Mouse (Mus musculus) embryonic facial prominence, embryonic 11.5 days (tissue): Measurements from ENCODE around the gene Cacna1i. TPM values are rescaled to one million over a fixed set of nuclear protein-coding genes. Genes with fewer than 3 reads are reported as not detected.

ENCODE experiments used
- ATAC-seq: fragments of 200-750 bp; cut with Nextera tagmentation; replicated peaks from 2 replicates; pipeline ENCODE4 v1.8.0; 2017; ENCODE audit warnings: low read depth; ENCODE audit not compliant: insufficient number of reproducible peaks, low FRiP score, low TSS enrichment
- DNase-seq: peaks from one replicate; pipeline ENCODE4 v3.0.0-alpha.2; 2015; ENCODE audit warnings: low spot score
- H3K27ac ChIP-seq: fragments of 300-500 bp; sonication (generic); replicated peaks from 2 replicates; pipeline ENCODE4 v1.5.1; 2014; ENCODE audit warnings: mild to moderate bottlenecking, low read depth, low read length, control low read depth
- H3K27me3 ChIP-seq: fragments of 300-500 bp; sonication (generic); 2 replicates; pipeline ENCODE4 v1.6.1; 2014; ENCODE audit warnings: mild to moderate bottlenecking, low read length, moderate library complexity, mixed read lengths; ENCODE audit not compliant: control insufficient read depth, insufficient read depth
- H3K36me3 ChIP-seq: fragments of 300-500 bp; sonication (generic); replicated peaks from 2 replicates; pipeline ENCODE4 v1.6.1; 2014; ENCODE audit warnings: low read depth, mild to moderate bottlenecking, low read length, moderate library complexity, mixed read lengths; ENCODE audit not compliant: control insufficient read depth, insufficient read depth
- H3K4me1 ChIP-seq: fragments of 300-500 bp; sonication (generic); 2 replicates; pipeline ENCODE4 v1.6.1; 2014; ENCODE audit warnings: low read length, mixed read lengths; ENCODE audit not compliant: control insufficient read depth, insufficient read depth
- H3K4me2 ChIP-seq: fragments of 300-500 bp; sonication (generic); 2 replicates; pipeline ENCODE4 v1.6.1; 2014; ENCODE audit warnings: low read depth, mild to moderate bottlenecking, control low read depth, low read length, moderate library complexity
- H3K4me3 ChIP-seq: fragments of 300-500 bp; sonication (generic); 2 replicates; pipeline ENCODE4 v1.5.1; 2014; ENCODE audit warnings: low read depth, low read length, control low read depth
- H3K9ac ChIP-seq: fragments of 300-500 bp; sonication (generic); replicated peaks from 2 replicates; pipeline ENCODE4 v1.6.1; 2014; ENCODE audit warnings: mild to moderate bottlenecking, control low read depth, low read length
- H3K9me3 ChIP-seq: fragments of 300-500 bp; sonication (generic); replicated peaks from 2 replicates; pipeline ENCODE4 v1.6.1; 2016; ENCODE audit warnings: mild to moderate bottlenecking, low read length, inconsistent platforms, mixed read lengths; ENCODE audit not compliant: control insufficient read depth
- whole genome bisulfite sequencing: fragments of 180-500 bp; shearing (Covaris S2); extraction: QIAGEN DNeasy Blood & Tissue Kit; methylation state at CpG from one replicate; pipeline ENCODE4 v1.1.7; 2014; 5-methylcytosine and 5-hydroxymethylcytosine counted together
- polyA plus RNA-seq: library from polyadenylated mRNA; unstranded; fragments of >200 nt; fragmentation: Nextera tagmentation; extraction: Ambion mirVana; gene quantifications from 2 replicates; pipeline ENCODE4 v1.2.1, GENCODE M21; 2014

Gene Cacna1i
- polyA plus RNA-seq, 1 experiment from 2014 or later = not detected

DNA sequence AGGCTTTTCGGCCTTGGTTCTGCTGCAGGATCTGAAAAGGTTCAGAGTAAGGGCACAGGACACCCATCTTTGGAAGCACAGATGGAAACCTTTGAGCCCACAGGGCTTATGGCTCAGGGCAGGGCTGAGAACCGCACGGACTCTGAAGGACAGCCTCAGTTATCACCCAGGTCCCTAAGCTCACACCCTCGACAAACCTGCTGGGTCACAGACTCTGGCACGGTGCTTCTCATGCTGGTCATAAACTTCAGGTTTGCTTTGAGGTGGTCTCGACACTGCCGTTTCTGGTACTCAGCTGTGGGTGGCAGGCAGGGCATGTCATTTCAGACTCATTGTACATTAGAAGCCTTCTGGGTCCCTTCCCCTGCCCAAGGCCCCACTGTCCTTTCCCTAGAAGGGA is 25.9 kb upstream of the Cacna1i start:
- Histone ChIP-seq H3K4me1 (no peaks in the 10 kb centered on the region; the same call in 1 of the 2 replicates), H3K27ac (no peak overlapping the region), H3K4me3 (no peak overlapping the region), H3K27me3 (no peaks in the 10 kb centered on the region), H3K4me2 (no peak overlapping the region), H3K9ac (no peak overlapping the region), H3K9me3 (no peaks in the 10 kb centered on the region), H3K36me3 (peaks cover 5% of the 10 kb centered on the region)
- DNase-seq = no peak
- no peak for ATAC-seq
- 84% methylated on average over 7 of the region's 7 CpGs for WGBS

DNA sequence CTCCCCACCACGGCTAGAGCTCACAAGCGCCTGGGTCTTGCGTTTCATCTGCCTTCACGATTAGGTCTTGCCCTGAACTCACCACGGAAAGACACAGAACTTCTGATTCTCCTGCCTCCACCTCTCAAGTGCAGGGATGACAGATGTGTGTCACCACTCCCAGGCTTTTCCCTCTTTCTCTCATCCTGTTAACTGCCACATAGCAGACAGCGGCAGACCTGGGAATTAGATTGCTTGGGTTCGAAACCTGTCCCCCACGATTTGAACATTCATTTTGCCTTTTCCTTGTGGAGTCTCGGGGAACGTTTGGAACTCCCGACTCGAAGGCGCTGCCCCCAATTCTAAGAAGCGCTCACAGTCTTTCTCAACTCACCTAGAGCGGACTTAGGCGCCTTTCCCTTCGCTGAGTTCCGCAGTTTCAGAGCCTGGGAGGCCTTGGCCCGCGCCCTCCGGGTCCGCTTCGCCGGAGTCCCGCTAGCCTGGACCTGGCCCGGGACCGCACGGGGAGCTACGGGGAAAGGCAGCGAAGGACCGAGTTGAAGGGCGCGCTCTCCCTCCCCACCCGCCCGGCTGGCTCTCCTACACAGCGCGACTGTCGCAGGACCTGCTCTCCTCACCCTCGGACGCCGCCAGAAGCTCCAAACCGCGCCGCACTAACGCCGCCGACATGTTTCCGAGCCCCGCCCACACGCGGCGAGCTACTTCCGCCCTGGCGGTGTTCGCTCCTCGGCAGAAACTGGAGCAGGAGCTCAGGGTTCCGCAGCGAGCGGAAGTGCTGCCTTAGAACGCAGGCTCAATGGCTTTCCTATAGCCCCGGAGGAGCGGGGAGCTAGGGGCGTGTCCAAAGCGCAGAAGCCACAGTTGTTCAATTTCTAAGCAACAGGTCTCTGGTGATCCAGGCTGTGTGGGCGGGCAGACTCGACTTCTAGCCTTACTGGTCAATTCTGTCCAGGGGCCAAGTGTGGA is 23.1 kb upstream of the Cacna1i start, which contains the start of gene Rps19bp1:
TSS of gene Rps19bp1 (minus strand) at position 706 of the 966 bp plus-strand sequence.
- no peaks in the 10 kb centered on the region for H3K36me3 ChIP-seq
- ATAC-seq = peak; percentile 77
- peak; percentile 94 for DNase-seq
- peak within 1 kb of the TSS; percentile 78 for H3K9ac ChIP-seq
- H3K4me2 ChIP-seq = peak within 1 kb of the TSS; percentile 71
- H3K4me3 ChIP-seq = peak within 1 kb of the TSS; percentile 74
- no peaks in the 10 kb centered on the region for H3K4me1 ChIP-seq
- WGBS = 2% methylated on average over 66 of the region's 66 CpGs
- H3K27ac ChIP-seq = no peak within 1 kb of the TSS
- no peaks in the 10 kb centered on the region for H3K27me3 ChIP-seq
- no peaks in the 10 kb centered on the region for H3K9me3 ChIP-seq

- Histone ChIP-seq H3K27ac (no peak overlapping the region), H3K9me3 (no peaks in the 10 kb centered on the region; the same call in 1 of the 2 replicates), H3K27me3 (no peaks in the 10 kb centered on the region), H3K9ac (no peak overlapping the region), H3K4me3 (no peak overlapping the region), H3K4me1 (no peaks in the 10 kb centered on the region), H3K36me3 (no peaks in the 10 kb centered on the region), H3K4me2 (no peak overlapping the region)
- DNase-seq (peak; percentile 88), ATAC-seq (no peak)
- 0% methylated on average over 2 of the region's 2 CpGs for WGBS
These were observed 20.8 kb upstream of the Cacna1i start for GRCm38 (mm10) chr15:80266281-80266680.

GRCm38 (mm10) chr15:80271858-80272396 is 15.1 kb upstream of the Cacna1i start:
- Histone ChIP-seq H3K4me2 (no peak overlapping the region), H3K4me3 (no peak overlapping the region), H3K36me3 (no peaks in the 10 kb centered on the region), H3K9ac (no peak overlapping the region), H3K9me3 (no peaks in the 10 kb centered on the region; the same call in 1 of the 2 replicates), H3K27ac (no peak overlapping the region), H3K4me1 (no peaks in the 10 kb centered on the region), H3K27me3 (no peaks in the 10 kb centered on the region)
- no peak for ATAC-seq
- 71% methylated on average over 3 of the region's 3 CpGs for WGBS
- no peak for DNase-seq

- Histone ChIP-seq H3K27me3 (no peaks in the 10 kb centered on the region), H3K9ac (no peak overlapping the region), H3K36me3 (no peaks in the 10 kb centered on the region), H3K27ac (no peak overlapping the region), H3K4me3 (no peak overlapping the region), H3K4me1 (no peaks in the 10 kb centered on the region), H3K9me3 (no peaks in the 10 kb centered on the region), H3K4me2 (no peak overlapping the region)
- 48% methylated on average over 9 of the region's 9 CpGs for WGBS
- ATAC-seq (no peak), DNase-seq (no peak)
These were observed 9.9 kb upstream of the Cacna1i start for GRCm38 (mm10) chr15:80277107-80277506.

GRCm38 (mm10) chr15:80277625-80278024 is 9.4 kb upstream of the Cacna1i start:
- Histone ChIP-seq H3K4me1 (no peaks in the 10 kb centered on the region), H3K27ac (no peak overlapping the region), H3K9ac (no peak overlapping the region), H3K27me3 (no peaks in the 10 kb centered on the region), H3K36me3 (no peaks in the 10 kb centered on the region), H3K4me3 (no peak overlapping the region), H3K9me3 (no peaks in the 10 kb centered on the region), H3K4me2 (no peak overlapping the region)
- WGBS = under 1% methylated on average over 6 of the region's 6 CpGs
- no peak for ATAC-seq
- DNase-seq = peak; percentile 89

DNA sequence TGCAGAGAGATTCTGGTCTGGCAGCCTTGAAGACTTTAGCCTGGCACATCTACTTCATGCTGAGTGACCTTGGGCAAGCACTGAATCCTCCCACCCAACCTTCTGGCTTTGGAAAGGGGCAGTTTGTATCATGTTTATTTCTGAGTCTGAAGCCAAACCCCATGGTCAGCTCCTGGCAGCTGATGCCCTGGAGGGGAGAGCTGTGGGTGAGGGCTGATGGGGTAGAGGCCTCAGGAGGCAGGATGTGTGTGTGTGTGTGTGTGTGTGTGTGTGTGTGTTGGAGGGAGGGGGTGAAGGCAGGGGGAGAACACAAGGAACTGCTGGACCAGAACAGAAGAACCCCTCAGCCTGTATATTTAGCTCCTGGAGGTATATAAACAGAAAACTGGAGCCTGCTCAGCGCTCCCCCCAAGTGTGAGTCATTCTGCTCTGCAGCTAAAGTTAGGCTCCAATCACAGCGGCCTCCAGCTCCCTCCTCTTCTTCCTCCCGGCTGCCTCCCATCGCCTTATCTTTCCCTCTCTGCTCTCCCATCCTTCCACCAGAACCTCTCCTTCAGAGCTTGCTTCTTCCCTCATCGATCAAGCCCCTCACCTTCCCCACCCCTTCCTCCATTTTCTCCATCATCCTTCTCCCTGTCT is 8.8 kb upstream of the Cacna1i start:
- H3K36me3 ChIP-seq = no peaks in the 10 kb centered on the region
- H3K4me1 ChIP-seq = no peaks in the 10 kb centered on the region
- 64% methylated on average over 5 of the region's 5 CpGs for WGBS
- H3K4me3 ChIP-seq = no peak overlapping the region
- H3K9me3 ChIP-seq = no peaks in the 10 kb centered on the region
- no peak for DNase-seq
- H3K27ac ChIP-seq = no peak overlapping the region
- H3K4me2 ChIP-seq = no peak overlapping the region
- ATAC-seq = no peak
- H3K9ac ChIP-seq = no peak overlapping the region
- no peaks in the 10 kb centered on the region for H3K27me3 ChIP-seq
